Mouse (Mus musculus): Measurements from ENCODE around the gene Lrrfip1.

Lrrfip1 gene

GRCm38 (mm10) chr1:91023960-91024359 lies 25.4 kb downstream of the Lrrfip1 start:
- no peak for DNase-seq (ENCODE audit: low read depth, low spot score)

DNA sequence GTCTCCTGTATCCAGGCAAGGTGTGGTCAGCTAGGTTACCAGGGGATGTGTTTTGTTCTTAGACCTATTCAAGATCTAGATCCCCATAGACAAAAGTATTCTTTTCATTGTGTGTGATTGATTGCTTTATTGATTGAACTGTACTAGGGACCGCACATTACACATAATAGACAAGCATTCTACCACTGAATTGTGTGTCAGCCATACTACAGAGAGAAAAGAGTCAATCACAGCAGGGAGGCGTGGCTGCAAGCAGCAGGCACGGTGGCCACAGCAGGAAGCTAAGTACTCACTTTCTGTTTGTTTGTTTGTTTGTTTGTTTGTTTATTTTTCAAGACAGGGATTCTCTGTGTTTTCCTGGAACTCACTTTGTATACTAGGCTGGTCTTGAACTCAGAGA lies 25.9 kb downstream of the Lrrfip1 start:
- DNase-seq (ENCODE audit: low read depth, low spot score), result no peak

- DNase-seq (ENCODE audit: low read depth, low spot score), result no peak
These were observed 28.4 kb downstream of the Lrrfip1 start for GRCm38 (mm10) chr1:91026945-91027344.

GRCm38 (mm10) chr1:91030383-91030782 lies 31.8 kb downstream of the Lrrfip1 start:
- DNase-seq (ENCODE audit: low read depth, low spot score), result no peak

- DNase-seq (ENCODE audit: low read depth, low spot score), result no peak
These were observed 33.0 kb downstream of the Lrrfip1 start for GRCm38 (mm10) chr1:91031547-91031946.

DNA sequence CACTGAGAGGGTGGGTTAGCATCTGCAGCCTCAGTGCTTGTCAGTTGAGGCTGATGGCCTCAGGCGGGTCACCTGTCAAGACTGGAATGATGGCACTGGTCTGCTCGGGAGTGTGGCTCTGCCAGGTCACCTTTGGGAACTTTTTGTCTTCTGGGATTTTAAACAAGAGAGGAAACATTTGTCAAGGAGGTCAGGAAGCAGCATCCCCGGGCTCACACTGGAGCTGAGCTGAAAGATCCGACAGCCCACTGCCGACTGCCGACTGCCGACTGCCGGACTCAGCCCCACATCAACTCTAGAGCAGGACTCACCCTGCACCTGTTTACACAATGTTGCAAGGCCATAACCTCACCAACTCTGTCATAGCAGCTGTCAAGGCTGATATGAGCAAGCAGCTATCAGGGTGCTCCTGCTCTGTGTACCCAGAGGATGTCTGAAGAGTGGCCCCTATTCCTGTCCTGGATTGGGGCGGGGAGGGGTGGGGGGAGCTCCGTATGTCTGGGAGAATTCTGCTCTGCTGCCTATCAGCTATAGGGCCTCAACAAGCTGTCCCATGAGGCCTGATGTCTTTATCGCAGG lies 33.9 kb downstream of the Lrrfip1 start:
- DNase-seq (ENCODE audit: low read depth, low spot score), result no peak

- no peak for DNase-seq (ENCODE audit: low read depth, low spot score)
These were observed 36.0 kb downstream of the Lrrfip1 start for GRCm38 (mm10) chr1:91034547-91034946.

GRCm38 (mm10) chr1:91035266-91035665 lies 36.7 kb downstream of the Lrrfip1 start:
- DNase-seq (ENCODE audit: low read depth, low spot score), result no peak

DNA sequence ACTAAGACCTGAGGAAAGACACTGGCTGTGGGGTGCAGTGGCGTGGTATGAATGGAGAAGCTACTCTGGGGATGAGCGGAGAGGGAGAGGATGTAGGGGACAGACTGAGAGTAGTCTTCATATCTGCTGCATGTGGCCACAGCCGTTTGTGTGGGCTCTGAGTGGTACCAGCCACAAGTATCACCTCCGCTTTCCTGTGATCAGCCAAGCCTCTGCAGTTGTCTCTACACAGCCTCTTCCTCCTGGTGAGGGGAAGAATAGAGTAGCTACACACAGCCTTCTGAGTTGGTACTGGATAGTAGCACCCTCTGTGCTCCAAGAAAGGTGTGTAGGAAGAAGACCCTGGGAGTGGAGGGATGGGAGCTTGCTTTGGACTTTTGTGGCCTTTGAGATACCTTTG lies 38.7 kb downstream of the Lrrfip1 start:
- DNase-seq (ENCODE audit: low read depth, low spot score), result no peak

GRCm38 (mm10) chr1:91038010-91038409 lies 39.5 kb downstream of the Lrrfip1 start:
- no peak for DNase-seq (ENCODE audit: low read depth, low spot score)

GRCm38 (mm10) chr1:91038531-91038930 lies 40.0 kb downstream of the Lrrfip1 start:
- DNase-seq (ENCODE audit: low read depth, low spot score), result no peak

DNA sequence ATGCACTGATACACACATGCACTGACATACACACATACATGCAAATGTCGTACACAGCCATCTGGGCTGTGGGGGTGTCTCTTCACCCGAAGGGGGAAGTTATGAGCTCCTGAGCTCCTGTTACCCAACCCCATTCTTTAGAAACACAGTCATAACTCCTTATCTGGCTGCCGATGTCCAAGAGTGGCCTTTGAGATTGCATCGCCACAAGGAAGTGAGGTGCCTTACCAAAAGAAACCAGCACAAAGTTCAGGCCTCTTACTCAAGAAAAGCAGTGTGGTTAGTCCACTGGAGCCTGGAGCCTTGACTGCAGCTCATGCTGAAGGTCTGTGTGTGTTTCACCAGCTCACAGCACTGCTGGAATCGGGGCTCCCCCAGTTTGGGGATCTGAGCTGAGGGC lies 43.1 kb downstream of the Lrrfip1 start:
- no peak for DNase-seq (ENCODE audit: low read depth, low spot score)

DNA sequence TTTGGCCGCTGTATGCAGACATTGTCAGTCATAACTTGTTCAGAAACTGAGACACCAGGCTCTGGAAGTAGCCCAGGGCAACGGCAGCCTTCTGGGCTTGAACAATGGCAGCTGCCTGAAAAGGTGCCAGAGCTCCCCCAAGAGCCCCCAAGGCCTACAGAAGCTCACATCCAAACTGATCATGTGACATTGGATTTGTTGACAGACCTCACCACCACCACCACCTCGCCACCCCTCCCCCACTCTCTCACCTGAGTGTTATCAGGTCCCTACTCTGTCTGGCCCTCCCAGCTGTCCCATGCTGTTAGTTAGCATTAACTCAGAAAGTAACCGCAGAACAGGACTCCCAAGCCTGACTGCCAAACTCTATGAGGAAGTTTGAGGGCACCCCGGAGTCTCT lies 44.7 kb downstream of the Lrrfip1 start:
- DNase-seq (ENCODE audit: low read depth, low spot score), result no peak

DNA sequence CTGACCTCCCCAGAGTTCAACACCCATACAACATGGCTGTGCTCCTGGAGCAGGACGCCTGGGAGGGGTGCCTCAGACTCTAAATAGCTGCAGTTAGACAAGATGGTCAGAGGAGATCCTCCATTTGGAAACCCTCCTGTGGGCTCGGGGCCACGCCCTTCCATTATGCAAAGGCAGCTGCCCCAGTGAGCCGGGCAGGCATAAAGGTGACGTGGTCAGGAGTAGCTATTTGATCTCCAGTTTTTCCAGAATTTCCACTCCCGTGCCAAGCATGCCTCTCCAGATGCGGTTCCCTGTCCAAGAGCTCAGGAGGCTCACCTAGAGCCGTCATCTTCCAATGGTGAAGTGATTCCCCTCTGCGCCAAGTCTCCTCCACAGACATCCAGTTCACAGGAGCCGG lies 45.6 kb downstream of the Lrrfip1 start:
- DNase-seq (ENCODE audit: low read depth, low spot score), result no peak

- no peak for DNase-seq (ENCODE audit: low read depth, low spot score)
These were observed 46.1 kb downstream of the Lrrfip1 start for GRCm38 (mm10) chr1:91044648-91045047.

DNA sequence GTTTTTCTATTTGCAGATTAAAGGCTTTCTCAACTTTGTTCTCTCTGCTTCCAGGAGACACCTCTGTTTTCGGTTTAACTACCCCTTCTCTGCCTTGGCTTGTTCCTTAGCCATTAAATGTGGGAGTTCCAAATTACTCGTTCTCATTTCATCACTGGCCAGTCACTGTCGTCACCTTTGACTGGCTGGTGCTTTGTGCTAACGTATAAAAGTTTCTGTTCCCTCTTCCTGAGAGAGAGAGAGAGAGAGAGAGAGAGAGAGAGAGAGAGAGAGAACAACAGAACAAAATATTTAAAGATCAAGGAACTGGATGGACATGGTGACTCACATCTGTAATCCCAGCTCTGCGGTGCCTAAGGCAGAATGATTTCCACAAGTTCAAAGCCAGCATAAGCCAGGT lies 47.7 kb downstream of the Lrrfip1 start:
- DNase-seq (ENCODE audit: low read depth, low spot score), result no peak

DNA sequence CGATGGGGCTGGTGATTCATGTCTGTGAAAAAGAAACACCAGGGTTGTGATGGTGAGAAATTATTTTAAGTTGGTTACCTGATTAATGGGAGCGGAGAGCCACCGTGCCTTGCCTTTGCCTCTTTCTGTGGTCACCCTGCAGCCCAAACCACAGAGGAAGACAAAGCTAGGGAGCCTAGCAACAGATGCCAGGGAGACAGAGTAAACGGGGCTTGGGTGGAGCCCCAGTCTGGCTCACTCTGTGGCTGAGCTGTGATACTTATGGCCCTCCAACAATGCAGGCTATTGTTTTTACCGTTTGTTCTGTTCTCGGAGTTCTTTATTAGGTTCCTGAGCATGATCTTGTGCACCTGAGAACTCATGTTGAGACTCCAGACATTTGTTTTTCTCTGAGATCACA lies 50.8 kb downstream of the Lrrfip1 start:
- no peak for DNase-seq (ENCODE audit: low read depth, low spot score)

DNA sequence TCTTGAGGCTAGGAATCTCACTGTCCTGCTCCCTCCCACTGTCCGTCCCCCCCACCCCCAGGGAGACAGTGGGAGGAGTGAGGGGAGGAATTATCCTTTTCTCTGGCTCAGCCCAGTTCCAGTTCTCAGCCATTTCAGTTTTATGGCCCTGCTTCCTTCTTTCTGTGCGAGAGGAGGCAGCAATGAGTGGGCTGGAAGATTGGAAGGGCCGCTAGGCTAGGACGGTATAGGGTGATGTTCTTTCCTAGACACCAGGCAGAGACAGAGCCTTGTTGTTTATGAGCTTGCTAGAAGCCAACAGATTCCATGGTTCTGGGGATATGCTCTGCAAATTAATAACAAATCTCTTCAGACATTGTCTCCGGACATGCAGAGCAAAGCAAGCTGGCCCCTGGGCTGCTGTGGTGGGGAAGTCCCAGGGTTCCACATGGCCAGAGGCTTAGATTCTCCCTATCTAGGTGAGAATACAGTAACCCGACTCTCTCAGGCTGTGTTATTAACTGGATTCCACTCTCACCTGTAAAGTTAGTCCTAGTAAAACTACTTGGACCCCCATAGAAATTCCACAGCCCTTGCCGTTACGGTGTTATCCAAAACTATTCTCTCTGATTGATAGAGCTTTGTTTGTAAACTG lies 53.0 kb downstream of the Lrrfip1 start:
- DNase-seq (ENCODE audit: low read depth, low spot score), result no peak

DNA sequence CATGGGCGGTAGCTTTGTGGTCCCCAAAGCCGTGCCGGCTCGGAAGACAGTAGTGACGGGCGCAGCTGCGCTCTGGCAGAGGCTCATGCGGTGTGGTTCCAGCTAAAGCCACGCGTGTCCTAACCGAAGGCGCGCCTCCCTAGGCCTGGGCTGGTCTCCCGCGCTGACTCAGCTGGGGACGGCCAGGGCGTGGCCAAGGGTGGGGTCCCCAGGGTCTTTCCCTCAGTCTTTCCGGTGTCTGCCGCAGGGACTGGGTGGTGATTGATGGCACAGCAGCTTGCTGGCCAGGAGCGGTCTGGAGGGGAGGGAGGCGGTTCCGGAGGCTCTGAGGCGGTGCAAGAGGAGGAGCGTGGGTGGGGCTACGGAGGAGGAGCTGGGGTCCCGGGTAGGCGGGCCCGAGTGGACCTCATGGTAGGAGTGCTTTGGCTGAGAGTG lies 54.2 kb downstream of the Lrrfip1 start:
- peak; percentile 8 for DNase-seq (ENCODE audit: low read depth, low spot score)

- no peak for DNase-seq (ENCODE audit: low read depth, low spot score)
These were observed 54.9 kb downstream of the Lrrfip1 start for GRCm38 (mm10) chr1:91053218-91054073.

DNA sequence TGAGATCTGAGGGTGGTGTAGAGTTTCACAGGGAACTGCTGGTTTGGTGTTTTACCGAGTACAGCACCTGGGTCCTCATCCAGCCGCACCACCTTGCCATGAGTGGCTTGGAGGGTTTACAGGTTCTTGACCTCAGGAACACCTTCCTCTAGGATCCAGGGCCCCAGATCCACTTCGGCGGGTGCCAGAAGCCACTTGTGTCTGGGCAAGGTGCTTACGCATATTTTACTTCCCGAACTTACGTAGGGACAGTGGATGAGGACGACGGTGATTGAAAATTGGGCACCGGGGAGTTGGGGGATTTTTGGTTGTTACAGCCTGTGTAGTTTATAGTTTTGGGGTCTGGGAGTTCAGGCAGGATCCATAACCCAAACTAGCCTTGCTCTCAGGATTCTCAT lies 55.5 kb downstream of the Lrrfip1 start:
- DNase-seq (ENCODE audit: low read depth, low spot score), result no peak

DNA sequence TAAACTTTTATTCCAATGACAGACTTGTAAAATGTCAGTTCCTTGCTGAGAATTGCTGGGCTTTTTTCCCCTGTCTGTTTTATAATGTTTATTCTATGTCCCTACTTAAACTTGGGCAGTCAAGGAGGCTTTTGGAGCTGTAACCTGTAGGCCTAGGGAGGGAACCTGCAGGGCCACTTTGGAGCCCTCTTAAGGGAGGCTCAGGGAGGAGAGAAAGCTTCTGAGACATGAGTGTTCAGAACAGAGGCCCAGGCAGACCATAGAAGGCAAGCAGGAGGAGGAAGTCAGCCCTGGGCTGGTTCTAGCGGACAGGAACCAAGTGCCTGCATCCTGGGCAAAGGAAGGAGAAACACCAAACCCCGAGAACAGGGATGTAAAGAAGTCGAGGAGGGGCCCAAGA lies 56.3 kb downstream of the Lrrfip1 start:
- DNase-seq (ENCODE audit: low read depth, low spot score), result no peak

DNA sequence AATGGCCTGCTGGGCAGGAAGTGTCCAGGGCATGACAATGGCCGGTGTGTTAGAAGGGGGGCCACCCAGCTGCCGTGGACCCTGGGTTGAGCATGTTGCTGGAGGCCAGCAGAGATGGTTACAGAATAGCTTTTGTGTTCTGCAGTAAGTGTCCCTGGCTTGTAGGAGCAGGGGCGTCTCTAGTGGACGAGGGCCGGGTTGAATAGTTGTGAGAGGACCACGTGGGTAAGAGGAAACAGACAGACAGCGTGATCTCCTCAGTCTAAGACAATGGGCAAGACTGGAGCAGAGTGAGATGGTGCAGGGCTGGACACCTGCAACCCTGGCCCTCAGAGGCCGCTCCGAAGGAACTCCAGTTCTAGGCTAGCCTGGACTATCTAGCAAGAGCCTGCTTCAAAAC lies 57.2 kb downstream of the Lrrfip1 start:
- no peak for DNase-seq (ENCODE audit: low read depth, low spot score)
